Mouse (Mus musculus): ENCODE results near the gene Gsk3b.
"Not testable (repeated sequence)": the region's sequence is repeated elsewhere in the genome, so short reads cannot be mapped to it uniquely, and the experiment has no call there.

Gene Gsk3b

DNA sequence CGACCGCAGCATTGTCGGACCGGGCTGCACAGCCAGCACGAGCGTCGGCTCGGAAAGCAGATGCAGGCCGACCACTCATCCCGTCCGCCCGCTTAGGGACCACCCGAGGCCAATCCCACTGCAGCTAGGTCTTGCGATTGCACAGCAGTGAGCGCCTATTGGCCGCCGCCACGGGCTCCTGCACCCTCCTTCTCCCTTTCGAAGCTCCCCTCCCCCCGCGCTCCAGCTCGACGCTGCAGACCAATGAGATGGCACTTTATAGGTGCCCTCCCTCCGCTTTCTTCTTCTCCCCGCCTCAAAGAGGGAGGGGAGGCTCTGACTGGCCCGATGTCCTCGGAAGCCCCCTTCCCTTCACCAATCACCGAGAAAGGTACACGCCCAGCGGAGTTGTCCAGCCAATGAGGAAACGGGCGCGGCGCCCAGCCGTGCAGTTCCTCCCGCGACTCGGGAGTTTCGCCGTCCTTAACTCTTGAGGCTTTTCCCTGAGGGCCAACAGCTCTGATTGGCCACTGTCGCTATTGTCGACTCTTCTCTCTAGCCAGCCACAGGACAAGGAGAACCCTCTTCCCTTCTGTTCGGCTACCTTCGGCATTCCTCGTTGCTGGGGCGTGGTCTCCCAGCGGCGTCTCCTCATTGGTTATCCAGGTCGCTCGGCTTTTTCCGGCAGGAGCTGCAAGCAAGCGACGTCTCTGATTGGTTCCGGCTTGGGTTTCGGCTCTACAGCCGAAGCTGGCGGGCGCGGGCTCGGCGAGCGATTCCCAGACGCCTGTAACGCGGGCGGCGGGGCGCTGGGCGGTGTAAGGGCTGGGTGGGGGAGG, at the start of gene Gsk3b:
Gene Gsk3b (plus strand): TSS at position 373 of the 818 bp plus-strand sequence.
- DNase-seq (ENCODE audit: low spot score): peak; percentile 100

DNA sequence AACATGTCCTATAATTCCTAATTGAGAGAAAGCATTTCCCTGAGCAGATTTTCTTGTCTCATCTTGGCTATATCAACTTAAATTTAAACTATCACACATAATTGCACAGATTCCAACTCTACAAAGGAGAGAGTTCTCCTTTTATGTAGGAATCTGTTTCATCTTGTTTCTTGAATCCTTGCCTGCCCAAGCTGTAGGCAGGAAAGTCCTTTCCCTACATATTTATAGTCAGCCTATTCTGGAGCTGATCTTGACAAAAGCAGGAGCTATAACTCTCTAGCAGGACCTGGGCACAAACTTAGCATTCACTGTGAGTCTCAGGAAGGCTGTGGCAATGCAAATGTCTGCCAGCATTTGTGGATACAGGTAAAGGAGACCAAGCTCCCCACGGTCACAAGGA, 46.6 kb upstream of the Gsk3b start:
- DNase-seq (ENCODE audit: low spot score): no peak

DNA sequence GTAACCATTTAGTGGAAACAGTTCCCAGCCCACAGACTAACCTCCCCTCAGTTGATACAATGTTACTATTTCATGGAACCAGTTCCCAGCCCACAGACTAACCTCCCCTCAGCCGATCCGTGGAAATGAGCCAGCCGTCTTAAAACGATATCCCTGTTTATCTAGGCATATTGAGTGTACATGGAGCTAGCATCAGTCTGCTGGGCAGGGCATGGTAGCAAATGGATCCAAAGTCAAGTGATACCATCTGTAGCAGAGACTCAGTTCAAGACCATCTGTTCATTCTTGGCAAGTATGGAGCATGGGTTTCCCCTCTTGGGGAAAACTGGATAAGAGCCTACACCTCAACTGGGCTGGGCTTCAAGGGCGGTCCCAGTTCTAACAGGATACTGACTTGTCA, 44.2 kb upstream of the Gsk3b start:
- peak; percentile 68 for DNase-seq (ENCODE audit: low spot score)

DNA sequence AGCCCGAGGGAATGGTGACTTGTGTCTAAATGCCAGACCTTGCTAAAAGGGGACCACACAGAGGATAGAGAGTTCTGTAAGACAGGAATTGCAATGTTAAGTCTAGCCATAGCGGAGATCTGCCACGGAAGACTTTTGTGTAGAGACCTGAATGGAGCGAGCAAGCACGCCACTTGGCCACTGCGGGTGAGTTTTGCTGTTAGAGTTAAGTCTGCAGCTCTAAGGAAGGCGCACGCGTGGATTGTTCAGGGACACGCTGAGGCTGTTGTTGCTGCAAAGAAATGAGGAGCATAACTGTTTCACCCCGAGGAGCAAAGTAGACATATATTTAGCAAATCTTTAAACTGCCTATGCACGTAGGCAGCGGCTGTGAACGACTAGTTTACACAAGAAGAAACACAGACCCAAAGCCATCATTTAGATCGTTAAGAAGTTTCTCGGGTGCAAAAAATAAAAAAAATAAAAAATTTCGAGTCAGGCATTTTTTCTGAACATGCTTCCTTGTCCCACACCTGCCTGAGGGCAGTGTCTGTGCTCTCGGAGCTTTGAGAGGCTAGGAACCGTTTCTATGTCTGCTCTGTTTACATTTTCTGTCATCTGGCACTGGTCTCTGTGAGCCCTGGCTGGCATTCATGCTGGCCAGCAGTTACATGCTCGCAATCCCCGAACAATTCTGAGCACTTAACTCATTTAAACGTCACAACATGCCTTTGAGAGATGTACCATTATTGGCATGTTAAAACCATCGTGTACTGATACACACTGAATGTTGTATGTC, 40.8 kb upstream of the Gsk3b start:
- DNase-seq (ENCODE audit: low spot score): no peak

DNA sequence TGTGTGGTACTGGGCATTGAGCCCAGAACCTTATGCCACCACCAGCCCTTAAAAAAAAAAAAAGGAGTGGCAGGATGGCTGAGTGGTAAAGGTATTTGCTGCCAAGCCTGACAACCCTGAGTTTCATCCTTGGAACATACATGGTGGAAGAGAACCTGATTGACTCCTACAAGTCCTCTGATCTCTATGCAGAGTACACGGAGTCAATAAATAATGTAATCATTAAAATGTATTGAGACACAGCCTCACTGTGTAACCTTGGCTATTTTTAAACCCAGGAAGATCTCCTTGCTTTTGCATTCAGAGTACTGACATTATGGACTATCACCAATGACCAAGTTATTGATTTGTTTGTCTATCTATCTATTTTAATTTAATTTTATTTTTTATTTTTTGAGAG, 30.9 kb upstream of the Gsk3b start:
- DNase-seq (ENCODE audit: low spot score): no peak

DNA sequence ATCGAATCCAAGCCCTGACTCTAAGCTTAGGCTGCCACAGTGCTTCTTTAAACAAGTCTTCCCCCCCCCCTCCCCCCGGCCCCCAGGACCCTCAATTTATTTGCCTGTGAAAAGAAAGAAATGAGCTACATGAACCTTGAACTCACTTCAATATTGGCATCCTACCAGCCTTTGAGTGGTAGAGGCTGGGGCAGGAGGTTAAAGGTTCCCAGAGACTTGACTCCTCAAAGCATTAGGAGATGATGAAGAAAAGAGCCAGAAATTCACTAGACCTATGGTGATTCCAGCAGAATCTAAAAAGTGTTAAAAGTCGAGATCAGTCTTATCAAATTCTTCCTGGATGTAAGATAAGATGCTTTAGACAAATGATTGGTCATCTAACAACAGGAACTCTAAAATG, 30.0 kb upstream of the Gsk3b start:
- no peak for DNase-seq (ENCODE audit: low spot score)

DNA sequence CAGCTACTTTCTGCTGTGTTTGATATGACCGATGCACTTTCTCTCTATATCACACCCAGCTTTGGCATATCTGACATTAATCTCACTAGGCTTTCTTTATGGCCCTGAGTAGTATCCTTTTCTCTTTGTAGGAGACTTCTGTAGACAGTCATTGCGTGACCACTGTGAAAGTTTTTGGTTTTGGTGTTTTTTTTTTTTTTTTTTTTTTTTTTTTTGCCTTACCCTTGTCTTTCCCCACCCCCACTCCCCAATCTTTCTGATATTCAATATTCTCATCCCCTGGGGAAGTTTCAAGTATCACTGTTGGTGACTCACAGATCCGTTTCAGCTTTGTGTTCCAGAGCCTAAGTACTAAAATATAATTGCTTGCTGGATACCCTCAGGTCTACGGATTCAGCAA, 29.2 kb upstream of the Gsk3b start:
- DNase-seq (ENCODE audit: low spot score): no peak

DNA sequence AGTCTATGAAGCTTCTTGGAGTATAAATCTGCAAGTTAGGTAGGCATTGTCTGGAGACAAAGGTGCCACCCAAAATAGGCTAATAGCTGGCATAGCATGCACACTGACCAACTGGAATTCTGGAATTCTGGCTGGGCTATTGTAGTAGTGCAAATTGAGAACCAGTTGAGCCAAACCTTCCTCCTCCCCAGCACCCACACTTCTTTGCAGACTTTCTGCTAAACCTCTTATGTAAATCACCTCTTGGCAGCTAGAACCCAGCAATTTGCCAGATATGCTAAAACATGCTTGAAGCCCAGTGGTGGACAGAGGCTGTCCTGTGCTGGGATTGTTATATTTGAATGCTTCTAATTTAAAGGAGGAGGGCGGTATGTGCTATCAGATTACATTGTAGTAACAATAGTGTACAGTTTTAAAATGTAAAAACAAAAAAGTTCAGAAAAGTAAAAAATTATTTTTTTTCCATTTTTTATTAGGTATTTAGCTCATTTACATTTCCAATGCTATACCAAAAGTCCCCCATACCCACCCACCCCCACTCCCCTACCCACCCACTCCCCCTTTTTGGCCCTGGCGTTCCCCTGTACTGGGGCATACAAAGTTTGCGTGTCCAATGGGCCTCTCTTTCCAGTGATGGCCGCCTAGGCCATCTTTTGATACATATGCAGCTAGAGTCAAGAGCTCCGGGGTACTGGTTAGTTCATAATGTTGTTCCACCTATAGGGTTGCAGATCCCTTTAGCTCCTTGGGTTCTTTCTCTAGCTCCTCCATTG, 14.8 kb upstream of the Gsk3b start:
- DNase-seq (ENCODE audit: low spot score): not testable (repeated sequence)

DNA sequence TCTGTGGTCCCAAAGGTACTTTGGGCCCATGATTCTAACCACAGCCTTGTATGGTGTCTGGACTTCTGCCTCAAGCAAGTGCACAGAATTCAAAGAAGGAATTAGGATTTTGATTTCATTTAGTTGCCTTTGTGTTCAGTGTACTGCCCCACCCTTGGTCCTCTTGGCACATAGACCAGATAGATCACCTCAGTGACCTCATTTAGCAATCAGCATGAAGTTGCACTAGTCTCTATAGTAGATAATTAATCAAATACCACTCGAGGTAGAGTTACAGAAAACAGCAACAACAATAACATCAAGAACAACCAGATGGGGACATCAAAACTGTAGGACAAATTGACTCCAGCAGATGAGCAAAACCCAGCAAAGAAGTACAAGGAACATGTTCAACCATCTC, 8.6 kb upstream of the Gsk3b start:
- DNase-seq (ENCODE audit: low spot score): no peak

DNA sequence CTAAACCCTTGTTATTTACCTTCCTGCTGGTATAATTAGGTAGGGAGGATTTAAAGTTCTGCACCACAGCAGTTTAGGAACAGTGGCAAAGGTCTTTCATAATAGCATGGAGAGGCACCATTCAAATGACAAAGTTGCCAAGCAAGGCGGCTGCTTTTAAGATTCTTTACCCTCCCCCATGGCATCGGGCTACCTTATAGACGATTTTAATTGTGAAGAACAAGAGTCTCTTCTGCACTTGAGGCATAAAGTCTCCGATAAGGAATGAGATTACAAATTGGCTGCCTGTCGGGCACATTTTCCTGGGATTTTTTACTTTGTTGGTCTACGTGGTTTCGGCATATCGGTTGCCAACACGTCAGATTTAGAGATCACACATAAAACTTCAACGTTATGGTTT, 1.6 kb upstream of the Gsk3b start:
- DNase-seq (ENCODE audit: low spot score): no peak

DNA sequence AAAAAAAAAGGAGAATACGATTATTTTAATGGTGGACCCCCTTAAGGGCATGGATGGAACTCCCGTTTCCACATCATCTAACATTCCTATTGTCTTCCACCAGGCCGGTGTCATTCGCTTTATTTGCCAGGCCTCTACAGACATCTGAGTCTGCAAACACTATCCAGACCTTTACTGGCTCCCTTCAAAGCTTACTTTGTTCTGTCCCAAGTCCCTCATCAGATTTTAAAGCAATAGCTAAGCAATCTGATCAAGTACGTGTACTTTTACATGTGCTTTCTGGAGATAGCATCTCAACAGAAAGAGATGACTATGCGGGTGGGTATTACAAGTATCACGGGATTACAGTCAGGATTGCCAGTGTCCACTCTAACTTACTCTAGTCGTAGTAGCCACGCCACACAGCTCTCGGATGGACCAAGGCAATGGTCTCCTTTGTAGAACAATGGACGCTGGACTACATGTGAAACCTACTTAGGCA, 1.1 kb upstream of the Gsk3b start:
- no peak for DNase-seq (ENCODE audit: low spot score)

DNA sequence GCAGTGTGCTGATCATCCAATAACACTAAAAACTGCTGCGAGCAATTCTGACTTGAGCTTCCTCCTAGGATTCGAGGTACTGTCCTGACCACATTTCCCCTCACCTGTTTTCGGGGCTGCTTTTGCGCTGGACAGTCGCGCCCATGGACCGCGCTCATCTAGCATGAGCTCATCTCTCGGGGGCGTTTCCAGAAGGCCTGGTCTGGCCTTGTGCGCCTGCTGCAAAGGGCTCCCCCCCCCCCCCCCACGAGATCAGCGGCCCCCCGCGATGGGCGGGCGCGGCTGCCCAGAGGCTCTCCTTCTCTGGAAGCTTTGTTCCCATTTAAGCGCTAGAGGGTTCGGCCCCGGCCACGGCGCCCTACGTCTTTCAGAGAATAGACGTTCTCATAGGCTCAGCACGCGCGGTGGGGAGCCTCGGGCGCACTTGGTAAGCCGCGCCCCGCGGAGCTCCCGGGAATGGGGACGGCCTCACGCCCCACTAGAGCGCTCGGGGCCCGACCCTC, 624 bp upstream of the Gsk3b start:
- no peak for DNase-seq (ENCODE audit: low spot score)

DNA sequence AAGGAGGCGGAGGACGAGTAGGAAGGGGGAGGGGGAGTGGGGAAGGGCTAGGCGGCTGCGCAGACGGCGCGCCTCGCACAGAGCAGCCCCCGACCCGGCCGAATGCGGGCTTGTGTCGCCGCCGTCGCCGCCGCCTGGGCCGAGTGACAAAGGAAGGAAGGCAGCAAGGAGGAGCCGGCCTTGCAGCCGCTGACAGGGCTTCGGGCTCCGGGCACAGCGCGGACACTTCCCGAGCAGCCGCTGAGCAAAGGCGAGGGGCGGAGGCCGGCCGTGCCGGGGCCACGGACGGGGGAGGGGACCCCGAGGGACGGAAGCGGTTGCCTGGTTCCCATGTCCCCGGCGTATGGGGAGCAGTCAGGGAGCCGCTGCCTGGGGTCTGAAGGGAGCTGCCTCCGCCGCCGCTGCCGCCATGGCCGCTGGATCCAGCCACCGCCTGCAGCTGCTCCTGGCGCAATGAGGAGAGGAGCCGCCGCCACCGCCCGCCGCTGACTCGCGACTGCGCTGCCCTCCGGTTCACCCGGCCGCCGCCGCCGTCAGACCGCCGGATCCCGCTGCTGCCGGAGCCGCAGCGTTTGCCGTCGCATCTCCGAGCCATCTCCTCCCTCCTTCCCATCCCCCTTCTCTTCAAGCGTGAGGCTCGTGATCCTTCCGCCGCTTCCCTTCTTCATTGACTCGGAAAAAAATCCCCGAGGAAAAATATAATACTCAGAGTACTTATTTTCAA, 808 bp downstream of the Gsk3b start:
- no peak for DNase-seq (ENCODE audit: low spot score)

DNA sequence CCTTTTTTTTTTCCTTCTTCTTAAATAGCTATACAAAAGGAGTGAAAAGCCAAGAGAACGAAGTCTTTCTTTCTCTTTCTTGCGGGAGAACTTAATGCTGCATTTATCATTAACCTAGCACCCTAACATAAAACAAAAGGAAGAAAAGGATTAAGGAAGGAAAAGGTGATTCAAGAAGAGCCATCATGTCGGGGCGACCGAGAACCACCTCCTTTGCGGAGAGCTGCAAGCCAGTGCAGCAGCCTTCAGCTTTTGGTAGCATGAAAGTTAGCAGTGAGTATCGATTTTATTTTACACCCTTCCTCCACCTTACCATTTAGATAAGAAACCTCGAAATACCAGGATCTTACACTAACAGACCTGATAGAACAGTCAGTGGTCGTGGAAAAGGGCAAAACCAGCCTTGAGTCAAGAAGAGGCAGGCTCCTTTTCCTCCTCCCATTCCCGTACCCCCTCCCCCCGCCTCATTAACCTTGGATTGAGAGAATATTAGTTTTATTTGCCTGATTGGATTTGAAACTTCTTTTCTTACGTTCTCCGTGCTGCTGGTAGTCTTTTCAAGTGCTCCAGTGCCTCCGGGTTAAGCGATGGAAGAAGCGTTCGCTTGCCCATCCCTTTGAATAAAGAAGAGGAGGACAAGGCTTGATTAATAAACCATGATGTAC, 1.7 kb downstream of the Gsk3b start:
- DNase-seq (ENCODE audit: low spot score): no peak

DNA sequence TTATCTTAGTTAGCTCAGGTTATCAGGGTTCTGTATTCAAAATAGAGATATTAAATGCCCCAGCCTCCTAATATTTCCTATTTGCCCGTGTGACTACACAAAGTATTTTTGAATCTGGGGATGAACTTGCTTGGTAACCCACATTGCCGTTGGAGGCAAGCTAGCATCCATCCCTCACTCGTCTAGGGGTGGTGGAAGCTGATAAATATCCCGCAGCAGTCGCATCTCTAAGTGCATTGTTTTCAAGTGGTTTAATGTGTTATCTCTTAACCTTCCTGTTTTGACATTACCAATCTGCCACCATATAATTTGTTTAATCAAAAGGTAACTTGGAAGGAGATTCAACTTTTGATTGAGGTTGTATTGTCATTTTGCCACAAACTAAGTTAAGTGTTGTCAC, 2.2 kb downstream of the Gsk3b start:
- no peak for DNase-seq (ENCODE audit: low spot score)

DNA sequence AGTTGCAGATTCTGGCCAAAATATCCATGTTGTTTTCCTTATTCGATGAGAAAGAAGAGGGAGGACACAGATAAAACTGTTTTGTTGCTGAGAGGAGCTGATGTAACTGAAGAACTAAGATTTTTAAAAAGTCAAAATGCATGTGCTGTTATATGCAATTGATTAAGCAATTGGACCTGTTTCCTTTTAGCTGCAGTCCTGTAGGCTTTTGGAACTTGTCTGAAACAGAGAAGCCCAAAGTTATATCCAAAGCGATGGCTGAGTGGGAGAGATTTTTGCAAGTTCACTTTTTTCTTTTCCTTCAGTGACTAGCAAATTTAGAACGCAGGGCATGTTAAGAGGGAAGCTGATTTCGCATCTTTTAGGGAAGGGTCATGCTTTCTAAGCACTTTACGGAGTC, 2.9 kb downstream of the Gsk3b start:
- DNase-seq (ENCODE audit: low spot score): no peak

DNA sequence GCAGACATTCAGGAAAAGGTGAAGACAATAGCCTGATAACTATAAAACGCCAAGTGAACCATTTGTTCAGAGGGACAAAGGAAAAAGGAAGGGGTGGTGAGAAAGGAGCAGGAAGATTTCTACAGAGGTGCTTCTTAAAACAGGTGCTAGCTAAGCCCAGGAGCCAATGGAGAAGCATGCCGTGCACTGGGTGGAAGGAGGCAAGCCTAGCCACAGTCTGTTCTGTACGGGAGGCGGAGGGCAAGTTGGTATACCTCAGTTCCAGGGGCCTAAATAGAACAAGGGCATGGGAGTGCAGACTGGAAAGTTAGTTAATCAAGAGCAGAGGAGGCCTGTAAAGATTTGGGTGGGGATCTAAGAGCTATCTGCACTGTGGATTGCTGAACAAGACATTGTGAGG, 3.8 kb downstream of the Gsk3b start:
- DNase-seq (ENCODE audit: low spot score): no peak

DNA sequence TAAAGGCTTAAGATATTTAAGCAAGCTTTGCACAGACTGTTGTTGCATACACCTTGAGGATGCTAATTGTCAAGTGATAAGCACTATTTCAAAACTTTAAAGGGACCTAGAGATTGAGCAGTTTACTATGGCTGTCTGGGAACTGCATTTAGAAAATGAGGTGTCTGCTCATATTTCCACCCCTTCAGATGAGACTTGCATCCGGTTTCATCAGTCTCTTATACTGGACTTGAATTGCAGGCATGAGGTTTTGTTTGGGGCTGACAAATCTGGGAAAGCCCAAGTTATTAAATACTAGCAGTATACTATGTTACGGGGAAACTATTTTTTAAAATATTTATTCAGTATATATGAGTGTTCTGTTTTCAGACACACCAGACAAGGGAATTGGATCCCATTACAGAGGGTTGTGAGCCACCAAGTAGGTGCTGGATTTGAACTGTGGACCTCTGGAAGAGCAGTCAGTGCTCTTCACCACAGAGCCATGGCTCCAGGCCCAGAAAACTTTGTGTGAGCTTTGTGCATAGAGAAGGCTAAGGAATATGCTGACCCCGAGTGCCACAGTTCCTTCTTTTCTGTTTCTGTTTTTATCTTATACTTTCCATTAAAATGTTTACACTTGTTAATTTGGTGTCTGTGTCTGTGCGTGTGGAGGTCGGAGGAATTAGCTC, 6.5 kb downstream of the Gsk3b start:
- no peak for DNase-seq (ENCODE audit: low spot score)

DNA sequence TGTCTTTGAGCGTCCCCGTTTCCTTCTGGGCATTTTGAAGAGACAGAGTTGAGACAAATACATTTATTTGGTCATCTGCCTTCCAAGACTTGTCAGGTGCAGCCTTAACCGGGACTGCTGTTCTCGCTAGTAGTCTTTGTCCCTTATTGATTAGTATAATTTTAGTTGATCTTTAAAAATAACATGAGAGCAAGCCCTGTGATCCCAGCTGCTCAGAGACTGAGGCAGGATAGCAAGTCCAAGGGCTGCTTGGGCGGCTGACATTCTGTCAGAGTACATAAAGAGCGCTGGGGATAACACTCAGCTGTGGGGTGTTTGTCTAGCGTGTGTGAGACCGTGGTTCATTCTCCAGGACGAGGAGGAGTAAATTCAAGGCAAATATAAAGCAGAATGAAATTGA, 8.7 kb downstream of the Gsk3b start:
- no peak for DNase-seq (ENCODE audit: low spot score)

DNA sequence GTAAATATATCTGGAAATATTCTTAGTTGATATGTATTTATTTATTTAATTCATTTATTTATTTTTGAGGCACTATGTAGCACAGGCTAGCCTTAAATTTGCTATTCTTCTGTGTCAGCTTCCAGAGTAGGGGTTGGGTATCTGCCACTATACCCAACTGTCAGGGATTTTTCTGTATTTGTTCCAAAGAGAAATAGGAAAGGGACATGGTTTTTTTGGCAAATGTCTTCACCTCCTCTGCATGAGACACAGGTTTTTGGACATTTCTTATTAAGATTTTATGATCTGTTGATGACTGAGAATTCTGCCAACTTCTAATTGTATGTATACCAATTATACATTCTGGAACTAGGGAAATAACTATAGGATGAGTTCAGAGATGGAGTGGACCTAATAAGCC, 10.5 kb downstream of the Gsk3b start:
- DNase-seq (ENCODE audit: low spot score): no peak

DNA sequence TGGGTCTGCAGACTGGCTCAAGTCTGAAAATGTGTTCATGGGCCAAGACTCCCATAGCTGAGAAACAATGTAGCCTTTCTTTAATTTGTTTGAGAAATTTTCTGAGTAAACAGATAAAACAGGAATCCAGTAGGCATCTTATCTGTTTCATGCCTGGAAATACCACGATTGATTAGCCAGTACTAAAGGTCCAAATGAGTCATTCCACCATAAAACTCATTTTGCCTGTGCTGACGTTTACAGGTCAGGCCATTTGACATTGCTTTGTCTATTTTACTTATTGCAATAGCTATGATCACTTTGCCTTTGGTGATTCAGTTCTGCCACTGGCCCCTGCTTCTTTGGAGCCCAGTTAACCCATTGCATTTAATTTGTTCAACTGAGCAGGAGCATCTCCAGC, 11.8 kb downstream of the Gsk3b start:
- no peak for DNase-seq (ENCODE audit: low spot score)
